Mouse (Mus musculus) leukemia stem cell, adult 10-12 weeks (primary cell): ENCODE measurements around the gene Ric1. TPM values are rescaled to one million over a fixed set of nuclear protein-coding genes. Genes with fewer than 3 reads are reported as not detected.

ENCODE experiments used
- polyA plus RNA-seq: library from polyadenylated mRNA; stranded (reverse); fragments of >175 nt; gene quantifications from 2 replicates; pipeline ENCODE4 v1.2.3, GENCODE M21; 2012; ENCODE audit warnings: low replicate concordance

The Ric1 gene
- polyA plus RNA-seq, result 5.3 and 9.1 TPM in 2 replicates

GRCm38 (mm10) chr19:29521637-29522435 is at the start of gene Ric1:
Gene Ric1 (plus strand): TSS chr19:29522282.

GRCm38 (mm10) chr19:29647651-29648549 is 125.8 kb downstream of the Ric1 start, which contains the start of gene Ermp1:
Gene Ermp1 (minus strand): TSS chr19:29648415.

Other genes with a start within 250 kb of the Ric1 start
- gene Insl6, start 196.9 kb upstream of the Ric1 start, polyA plus RNA-seq, result not detected in 2 replicates
- gene Rln1, start 187.6 kb upstream of the Ric1 start, polyA plus RNA-seq, result not detected in 2 replicates
- 24.9 and 40.1 TPM in 2 replicates for gene Plgrkt, start 154.9 kb upstream of the Ric1 start, polyA plus RNA-seq
- 0.27 and 0.65 TPM in 2 replicates for gene Cd274, start 154.8 kb upstream of the Ric1 start, polyA plus RNA-seq
- 0.14 TPM in 1 of 2 replicates, not detected in the other for gene Pdcd1lg2, start 111.4 kb upstream of the Ric1 start, polyA plus RNA-seq
- gene Ermp1, start 126.1 kb downstream of the Ric1 start, polyA plus RNA-seq, result 13.3 and 13.9 TPM in 2 replicates
- 0.26 TPM in 1 of 2 replicates, not detected in the other for gene Mlana, start 175.5 kb downstream of the Ric1 start, polyA plus RNA-seq